Mouse (Mus musculus) ES-Bruce4 (cell line): ENCODE results near the gene Lasp1.

Experiments used
- CTCF ChIP-seq: IDR thresholded peaks from one replicate; pipeline ENCODE4 v1.8.1; 2011; ENCODE audit warnings: low read depth, low read length
- EP300 ChIP-seq: IDR thresholded peaks from 2 replicates; pipeline ENCODE4 v1.6.1; 2011; ENCODE audit warnings: low read depth, low read length; ENCODE audit not compliant: insufficient read depth

DNA sequence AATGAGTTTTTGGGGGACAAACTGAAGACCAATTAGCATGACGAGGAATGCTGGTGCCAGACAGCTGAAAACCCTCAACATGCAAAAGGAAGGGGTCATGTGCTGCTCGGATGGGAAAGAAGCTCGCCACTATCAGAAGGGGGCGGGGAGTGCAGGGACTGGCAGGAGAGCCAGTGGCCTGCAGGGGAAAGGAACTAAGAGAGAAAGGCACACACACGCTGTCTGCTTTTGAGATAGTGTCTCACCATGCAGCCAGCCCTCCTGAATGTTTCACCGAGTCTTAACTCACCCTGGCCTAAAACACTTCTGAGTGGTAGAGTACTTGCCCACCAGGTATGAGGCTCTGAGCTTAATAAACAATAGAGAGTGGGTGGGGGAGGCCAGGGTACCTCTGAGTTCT, 39.9 kb upstream of the Lasp1 start:
- TF ChIP-seq CTCF = no peak
- no peak for TF ChIP-seq EP300
